Mouse (Mus musculus) embryo, embryonic 11.5 days (tissue): ENCODE measurements around the gene Cklf.
"Not testable (repeated sequence)": the region's sequence is repeated elsewhere in the genome, so short reads cannot be mapped to it uniquely, and the experiment has no call there.

Source experiments
- DNase-seq: peaks from one replicate; pipeline ENCODE4 v3.0.0-alpha.2; 2012; ENCODE audit warnings: low read depth, low spot score

Cklf gene

DNA sequence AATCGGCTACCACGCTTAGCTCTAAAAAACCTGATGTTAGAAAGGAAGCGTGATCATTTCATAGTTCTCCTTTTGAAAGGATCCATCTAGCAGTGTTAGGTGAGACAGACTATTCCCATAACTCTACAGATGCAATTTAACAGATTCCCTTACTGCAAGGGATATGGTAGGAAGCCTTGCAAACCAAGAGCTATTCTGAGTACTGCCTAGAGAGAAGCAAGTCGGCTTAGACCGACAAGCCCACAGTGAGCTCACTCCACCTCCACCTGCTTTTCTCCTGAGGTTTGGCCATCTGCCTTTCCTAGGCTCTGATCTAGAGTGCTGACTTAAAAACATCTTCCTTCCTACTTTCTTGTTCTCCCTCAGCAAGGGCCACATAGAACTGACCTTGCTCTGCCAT, 11.1 kb downstream of the Cklf start:
- not testable (repeated sequence) for DNase-seq

DNA sequence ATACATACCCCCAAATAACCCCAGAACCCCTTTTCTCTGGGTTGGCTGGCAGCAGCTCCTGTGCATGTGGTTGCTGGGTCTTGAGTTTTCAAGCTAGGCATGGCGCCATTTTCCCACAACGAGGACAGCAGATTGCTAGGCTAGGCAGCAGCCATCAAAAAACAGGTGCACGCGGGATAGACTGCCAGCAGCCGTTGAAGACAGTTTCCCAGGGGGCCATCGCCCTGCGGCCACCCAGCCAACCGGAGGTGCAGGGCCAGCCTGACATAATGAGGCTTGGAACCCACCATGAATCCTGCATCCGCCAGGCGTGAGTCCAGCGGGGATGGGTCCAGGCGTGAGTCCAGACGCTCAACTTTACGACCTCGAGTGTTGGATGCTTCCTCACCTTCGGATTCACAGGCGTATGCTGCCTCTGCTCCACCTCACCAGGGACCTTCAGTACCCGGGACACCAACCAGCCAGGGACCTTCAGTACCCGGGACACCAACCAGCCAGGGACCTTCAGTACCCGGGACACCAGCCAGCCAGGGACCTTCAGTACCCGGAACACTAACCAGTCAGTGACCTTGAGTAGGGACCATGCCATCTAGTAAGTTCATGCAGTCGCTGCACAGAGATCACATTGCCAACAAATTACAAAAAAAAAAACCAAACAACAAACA, 13.7 kb downstream of the Cklf start:
- DNase-seq = not testable (repeated sequence)

DNA sequence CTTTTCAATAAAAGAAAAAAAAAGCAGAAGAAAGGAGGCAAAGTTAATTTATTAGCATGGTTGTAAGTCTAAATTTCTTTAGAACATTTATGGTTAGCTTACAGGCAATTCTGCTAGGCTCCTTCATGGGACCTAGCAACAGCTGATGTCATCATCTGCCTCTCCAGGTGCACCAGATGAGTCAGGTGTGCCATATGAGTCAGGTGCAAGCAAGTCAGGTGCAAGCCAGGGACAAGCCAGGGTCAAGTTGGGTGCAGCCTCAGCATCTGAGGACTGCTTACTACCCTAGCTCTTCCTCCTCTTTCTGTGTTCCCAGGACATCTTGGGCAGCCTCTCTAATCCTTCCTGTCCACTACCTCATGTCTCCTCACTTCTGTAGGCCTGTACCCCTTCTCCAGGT, 17.7 kb downstream of the Cklf start:
- no peak for DNase-seq

DNA sequence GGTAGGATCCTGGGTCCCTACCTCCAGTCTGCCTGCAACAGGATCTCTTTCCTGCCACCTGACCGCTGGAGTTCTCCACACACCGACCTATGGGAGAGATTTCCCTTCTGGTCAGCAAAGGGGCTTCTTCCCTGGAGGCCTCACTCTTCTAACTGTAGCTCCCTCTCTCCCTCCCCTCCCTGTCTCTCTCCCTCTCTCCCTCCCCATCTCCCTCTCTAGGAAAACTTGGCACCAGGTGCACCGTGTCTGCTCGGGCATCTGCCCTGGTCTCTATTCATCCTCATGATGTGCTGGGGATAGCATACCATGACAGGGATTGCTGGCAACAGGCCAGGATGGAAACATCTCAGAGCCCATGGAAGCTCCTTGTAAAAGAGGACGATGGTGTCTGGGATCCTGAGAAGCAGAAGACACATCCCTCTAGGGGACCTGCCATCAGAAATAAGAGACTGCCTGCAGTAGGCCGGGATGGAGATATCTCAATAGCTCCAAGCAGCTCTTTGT, 18.3 kb downstream of the Cklf start:
- DNase-seq = no peak

DNA sequence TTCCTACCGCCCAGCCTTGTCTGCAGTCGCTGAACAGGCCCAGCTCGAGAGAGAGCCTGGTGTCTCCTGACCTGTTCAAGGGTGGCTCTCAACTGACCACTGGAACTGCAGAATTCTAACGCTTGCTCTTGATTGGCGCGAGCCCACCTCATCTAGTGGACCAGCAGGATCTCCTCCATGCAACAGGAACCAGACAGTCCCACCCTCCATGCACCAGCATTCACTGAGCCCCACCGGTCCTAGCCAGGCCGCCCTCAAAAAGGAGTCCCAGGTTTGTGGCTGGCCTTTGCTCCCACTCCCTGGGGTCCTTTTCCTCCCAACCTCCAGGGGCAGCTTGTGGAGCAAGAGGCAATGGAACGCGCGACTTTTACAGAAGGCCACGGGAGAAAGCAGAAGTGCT, 42.4 kb downstream of the Cklf start, which contains the start of gene Cmtm2a:
TSS of gene Cmtm2a (minus strand) at position 101 of the 400 bp plus-strand sequence.
- not testable (repeated sequence) for DNase-seq

DNA sequence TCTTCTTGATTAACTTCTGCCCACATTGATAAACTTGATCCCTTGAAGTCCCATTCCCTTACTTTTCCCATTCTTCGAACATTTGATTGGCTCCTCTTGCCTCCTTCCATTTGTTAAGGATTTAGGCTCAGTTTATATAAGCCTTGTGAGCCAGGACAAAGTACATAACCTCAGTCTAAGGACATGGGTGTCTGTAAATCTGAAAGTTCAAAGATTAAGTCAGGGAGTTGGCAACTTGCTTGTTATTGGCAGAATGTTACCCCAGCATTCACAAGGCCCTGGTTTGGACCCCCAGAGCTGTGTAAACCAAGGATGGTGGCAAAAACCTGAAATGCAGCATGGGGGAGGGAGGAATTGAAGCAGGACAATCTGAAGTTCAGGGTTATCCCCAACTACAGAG, 43.7 kb downstream of the Cklf start:
- no peak for DNase-seq

DNA sequence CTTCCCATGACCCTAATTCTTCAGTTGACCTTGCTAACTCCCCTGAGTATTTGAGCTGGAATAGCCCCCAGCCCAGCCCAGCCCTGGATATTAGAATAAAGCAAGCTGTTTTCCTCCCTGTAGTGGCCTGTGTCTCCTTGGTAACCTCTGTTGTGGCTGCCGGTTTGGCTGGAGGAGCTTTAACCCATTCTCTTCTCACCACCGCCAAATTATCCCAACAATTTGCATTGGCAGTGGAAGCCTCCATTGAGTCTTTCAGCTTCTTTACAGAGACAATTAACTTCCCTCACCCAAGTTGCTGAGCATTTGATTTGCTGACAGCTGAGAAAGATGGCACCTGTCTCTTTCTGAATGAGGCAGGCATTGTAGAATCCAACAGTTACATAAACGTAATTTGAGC, 50.9 kb downstream of the Cklf start:
- DNase-seq = not testable (repeated sequence)

DNA sequence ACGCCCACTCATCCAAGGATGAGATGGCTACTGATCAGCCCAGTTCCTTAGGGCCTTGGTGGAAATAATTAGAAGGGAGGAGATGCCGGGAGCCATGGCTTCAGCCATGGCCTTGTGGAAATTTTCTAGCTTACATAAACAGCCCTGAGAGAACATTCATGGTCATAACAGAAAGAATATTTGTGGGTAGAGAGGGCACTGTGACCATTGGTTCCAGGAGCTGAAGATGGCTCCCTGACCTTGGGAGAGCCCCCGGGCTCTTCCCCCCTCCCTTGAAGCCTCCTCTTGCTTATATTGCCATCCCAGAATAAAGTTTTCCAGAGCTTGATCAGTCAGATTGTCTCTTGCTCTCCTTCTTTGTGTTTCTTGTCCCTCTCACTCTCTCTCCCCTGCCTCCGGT, 51.9 kb downstream of the Cklf start:
- not testable (repeated sequence) for DNase-seq

DNA sequence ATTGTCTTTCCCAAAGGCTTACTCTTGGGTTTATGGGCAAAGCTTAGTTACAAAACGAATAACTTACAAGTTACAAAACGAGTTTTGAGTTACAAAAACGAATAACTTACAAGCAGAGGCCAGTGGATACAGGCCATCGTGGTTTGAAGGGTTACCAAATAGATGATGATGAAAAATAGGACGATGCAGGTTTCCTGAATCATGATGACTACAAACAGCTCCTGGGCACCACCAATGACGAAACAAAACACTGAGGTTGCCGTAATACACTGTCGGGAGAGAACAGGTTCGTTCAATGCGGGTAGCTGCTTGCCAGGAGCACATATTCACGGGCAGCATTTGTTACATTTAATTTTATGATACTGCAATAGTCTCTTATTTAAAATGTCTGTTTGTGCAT, 54.3 kb downstream of the Cklf start:
- DNase-seq = no peak

DNA sequence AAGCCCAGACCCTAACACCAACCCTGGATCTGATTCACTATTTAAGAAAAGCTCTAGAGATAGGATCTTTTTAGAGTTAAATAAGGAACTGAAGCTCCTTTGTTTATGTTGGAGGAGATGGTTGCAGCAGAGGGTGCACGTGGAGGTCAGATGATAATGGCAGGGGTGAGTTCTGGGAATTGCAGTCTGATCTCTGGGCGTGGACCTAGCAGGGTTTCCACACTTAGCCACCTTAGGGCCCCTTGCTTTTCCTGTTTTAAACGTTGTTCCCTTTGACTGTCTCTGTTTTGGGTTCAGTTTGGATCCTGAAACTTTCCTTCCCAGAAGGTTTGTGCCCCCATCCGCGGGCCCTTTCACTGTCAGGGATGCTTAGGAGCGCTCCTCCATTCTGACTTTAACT, 57.7 kb downstream of the Cklf start:
- DNase-seq = not testable (repeated sequence)

DNA sequence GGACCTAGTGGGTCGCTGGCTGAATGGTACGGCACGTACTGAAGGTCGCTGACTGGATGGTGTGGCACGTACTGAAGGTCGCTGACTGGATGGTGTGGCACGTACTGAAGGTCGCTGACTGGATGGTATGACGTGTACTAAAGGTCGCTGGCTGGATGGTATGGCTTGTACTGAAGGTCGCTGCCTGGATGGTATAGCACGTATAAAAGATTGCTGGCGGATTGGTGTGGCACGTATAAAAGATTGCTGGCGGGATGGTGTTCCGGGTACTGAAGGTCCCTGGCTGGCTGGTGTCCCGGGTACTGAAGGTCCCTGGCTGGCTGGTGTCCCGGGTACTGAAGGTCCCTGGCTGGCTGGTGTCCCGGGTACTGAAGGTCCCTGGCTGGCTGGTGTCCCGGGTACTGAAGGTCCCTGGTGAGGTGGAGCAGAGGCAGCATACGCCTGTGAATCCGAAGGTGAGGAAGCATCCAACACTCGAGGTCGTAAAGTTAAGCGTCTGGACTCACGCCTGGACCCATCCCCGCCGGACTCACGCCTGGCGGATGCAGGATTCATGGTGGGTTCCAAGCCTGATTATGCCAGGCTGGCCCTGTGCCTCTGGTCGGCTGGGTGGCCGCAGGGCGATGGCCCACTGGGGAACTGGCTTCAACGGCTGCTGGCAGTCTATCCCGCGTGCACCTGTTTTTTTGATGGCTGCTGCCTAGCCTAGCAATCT, 58.9 kb downstream of the Cklf start, which contains the start of the genes Gm45711 and Cmtm1:
TSS of gene Gm45711 (minus strand) at position 641 of the 715 bp plus-strand sequence.
TSS of gene Cmtm1 (minus strand) at position 705 of the 715 bp plus-strand sequence.
- DNase-seq = not testable (repeated sequence)

DNA sequence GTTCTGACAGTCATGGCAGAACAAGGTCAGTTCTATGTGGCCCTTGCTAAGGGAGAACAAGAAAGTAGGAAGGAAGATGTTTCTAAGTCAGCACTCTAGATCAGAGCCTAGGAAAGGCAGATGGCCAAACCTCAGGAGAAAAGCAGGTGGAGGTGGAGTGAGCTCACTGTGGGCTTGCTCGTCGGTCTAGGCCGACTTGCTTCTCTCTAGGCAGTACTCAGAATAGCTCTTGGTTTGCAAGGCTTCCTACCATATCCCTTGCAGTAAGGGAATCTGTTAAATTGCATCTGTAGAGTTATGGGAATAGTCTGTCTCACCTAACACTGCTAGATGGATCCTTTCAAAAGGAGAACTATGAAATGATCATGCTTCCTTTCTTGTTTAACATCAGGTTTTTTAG, 61.4 kb downstream of the Cklf start:
- not testable (repeated sequence) for DNase-seq

DNA sequence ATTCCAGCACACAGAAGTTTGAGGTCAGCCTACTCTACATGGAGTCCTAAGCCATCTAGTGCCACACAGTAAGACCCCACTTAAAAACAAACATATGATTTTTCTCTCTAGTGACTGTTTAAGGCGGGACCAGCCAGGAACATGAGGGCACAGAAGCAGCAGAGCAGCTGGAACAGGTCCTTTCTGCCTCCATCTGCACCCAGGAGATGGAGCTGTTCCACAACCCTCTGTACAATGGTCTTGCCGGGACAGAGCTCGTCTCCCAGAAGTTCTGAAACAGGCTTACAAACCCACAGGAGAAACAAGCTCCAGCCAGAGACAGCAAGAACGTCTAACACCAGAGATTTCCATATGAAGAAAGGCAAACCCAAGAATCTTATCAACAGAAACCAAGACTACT, 62.6 kb downstream of the Cklf start:
- no peak for DNase-seq
